Mouse (Mus musculus) intestine, postnatal 0 days (tissue): Measurements from ENCODE around the gene Tekt5. TPM values are rescaled to one million over a fixed set of nuclear protein-coding genes. Genes with fewer than 3 reads are reported as not detected.
A peak's percentile ranks its signal among the peaks of the same experiment; 100 is the strongest.

ENCODE experiments used
- ATAC-seq: fragments of 200-750 bp; cut with Nextera tagmentation; 2 replicates; pipeline ENCODE4 v1.8.0; 2017; ENCODE audit warnings: mild to moderate bottlenecking, moderate TSS enrichment, moderate library complexity
- H3K27ac ChIP-seq: fragments of 300-500 bp; sonication (generic); 2 replicates; pipeline ENCODE4 v1.5.1; 2014; ENCODE audit warnings: mild to moderate bottlenecking, low read depth, low read length, moderate library complexity
- H3K27me3 ChIP-seq: fragments of 300-500 bp; sonication (generic); replicated peaks from 2 replicates; pipeline ENCODE4 v1.6.1; 2014; ENCODE audit warnings: low read length, mixed read lengths; ENCODE audit not compliant: control insufficient read depth, insufficient read depth
- H3K36me3 ChIP-seq: fragments of 300-500 bp; sonication (generic); 2 replicates; pipeline ENCODE4 v1.6.1; 2014; ENCODE audit warnings: mild to moderate bottlenecking, moderate library complexity; ENCODE audit not compliant: control insufficient read depth, insufficient read depth
- H3K4me1 ChIP-seq: fragments of 300-500 bp; sonication (generic); replicated peaks from 2 replicates; pipeline ENCODE4 v1.6.1; 2014; ENCODE audit warnings: antibody characterized with exemption, low read length, mixed read lengths; ENCODE audit not compliant: control insufficient read depth, insufficient read depth
- H3K4me2 ChIP-seq: fragments of 300-500 bp; sonication (generic); replicated peaks from 2 replicates; pipeline ENCODE4 v1.6.1; 2014; ENCODE audit warnings: low read depth, mild to moderate bottlenecking, moderate library complexity
- H3K4me3 ChIP-seq: fragments of 300-500 bp; sonication (generic); 2 replicates; pipeline ENCODE4 v1.5.1; 2014; ENCODE audit warnings: low read depth, low read length
- H3K9ac ChIP-seq: fragments of 300-500 bp; sonication (generic); 2 replicates; pipeline ENCODE4 v1.6.1; 2014; ENCODE audit warnings: mild to moderate bottlenecking, low read depth, low read length
- H3K9me3 ChIP-seq: fragments of 300-500 bp; sonication (generic); 2 replicates; pipeline ENCODE4 v1.6.1; 2016; ENCODE audit warnings: mixed run types; ENCODE audit not compliant: control insufficient read depth
- CTCF ChIP-seq: sonication (generic); IDR thresholded peaks from 2 replicates; pipeline ENCODE4 v1.5.1; 2016; ENCODE audit warnings: low read depth, mild to moderate bottlenecking, control low read depth, antibody characterized with exemption, moderate library complexity
- WGBS: fragments of 180-500 bp; shearing (Covaris S2); extraction: QIAGEN DNeasy Blood & Tissue Kit; methylation state at CpG from one replicate; pipeline ENCODE4 v1.1.7; 2014; 5-methylcytosine and 5-hydroxymethylcytosine counted together
- polyA plus RNA-seq: library from polyadenylated mRNA; unstranded; fragments of >200 nt; fragmentation: Nextera tagmentation; extraction: Ambion mirVana; gene quantifications from 2 replicates; pipeline ENCODE4 v1.2.1, GENCODE M21; 2015

Tekt5 gene
- polyA plus RNA-seq, 1 experiment from 2014 or later: 0.26 TPM

- no peak overlapping the region for H3K4me3 ChIP-seq
- no peak overlapping the region for H3K4me2 ChIP-seq
- WGBS: 60% methylated on average over 10 of the region's 10 CpGs
- H3K4me1 ChIP-seq: peaks cover 4% of the 10 kb centered on the region
- H3K27ac ChIP-seq: no peak overlapping the region
- ATAC-seq: no peak
- no peaks in the 10 kb centered on the region for H3K9me3 ChIP-seq
- no peaks in the 10 kb centered on the region for H3K27me3 ChIP-seq
- H3K36me3 ChIP-seq: no peaks in the 10 kb centered on the region
- H3K9ac ChIP-seq: no peak overlapping the region
- no peak for TF ChIP-seq CTCF
Measured at GRCm38 (mm10) chr16:10316493-10317196, 78.6 kb downstream of the Tekt5 start.

- Histone ChIP-seq H3K4me1 (peaks cover 4% of the 10 kb centered on the region; the same call in 1 of the 2 replicates), H3K36me3 (no peaks in the 10 kb centered on the region), H3K9ac (peak within 1 kb of the TSS; percentile 42), H3K27me3 (no peaks in the 10 kb centered on the region), H3K9me3 (no peaks in the 10 kb centered on the region), H3K4me3 (peak within 1 kb of the TSS; percentile 50), H3K27ac (no peak within 1 kb of the TSS), H3K4me2 (peak within 1 kb of the TSS; percentile 90)
- ATAC-seq: peak; percentile 74
- no peak for TF ChIP-seq CTCF
- WGBS: under 1% methylated on average over 25 of the region's 40 CpGs
Measured at GRCm38 (mm10) chr16:10313646-10314088, 81.6 kb downstream of the Tekt5 start, which contains the start of gene Emp2. Gene Emp2, minus strand, starts transcription at chr16:10313968.

- H3K4me1 ChIP-seq: peaks cover 4% of the 10 kb centered on the region; the same call in 1 of the 2 replicates
- peak overlapping the region; percentile 90 for H3K4me2 ChIP-seq
- no peaks in the 10 kb centered on the region for H3K9me3 ChIP-seq
- no peaks in the 10 kb centered on the region for H3K36me3 ChIP-seq
- H3K27me3 ChIP-seq: no peaks in the 10 kb centered on the region
- peak; percentile 28; the same call in 1 of the 2 replicates for ATAC-seq
- peak; percentile 61 for TF ChIP-seq CTCF
- WGBS: 7% methylated on average over 15 of the region's 15 CpGs
- H3K4me3 ChIP-seq: peak overlapping the region; percentile 50
- no peak overlapping the region for H3K27ac ChIP-seq
- peak overlapping the region; percentile 42 for H3K9ac ChIP-seq
Measured at GRCm38 (mm10) chr16:10313226-10313625, 82.1 kb downstream of the Tekt5 start.

- no peak for TF ChIP-seq CTCF
- Histone ChIP-seq H3K27me3 (no peaks in the 10 kb centered on the region), H3K4me1 (peaks cover 4% of the 10 kb centered on the region; the same call in 1 of the 2 replicates), H3K27ac (no peak overlapping the region), H3K9ac (no peak overlapping the region), H3K9me3 (no peaks in the 10 kb centered on the region), H3K4me3 (no peak overlapping the region), H3K36me3 (no peaks in the 10 kb centered on the region), H3K4me2 (no peak overlapping the region)
- WGBS: 50% methylated on average over 4 of the region's 4 CpGs
- ATAC-seq: no peak
Measured at GRCm38 (mm10) chr16:10311989-10312388, 83.3 kb downstream of the Tekt5 start.

- Histone ChIP-seq H3K4me3 (no peak overlapping the region), H3K4me2 (no peak overlapping the region), H3K4me1 (peaks cover 4% of the 10 kb centered on the region; the same call in 1 of the 2 replicates), H3K27me3 (no peaks in the 10 kb centered on the region), H3K9ac (no peak overlapping the region), H3K36me3 (no peaks in the 10 kb centered on the region), H3K9me3 (no peaks in the 10 kb centered on the region), H3K27ac (no peak overlapping the region)
- WGBS: 61% methylated on average over 3 of the region's 3 CpGs
- ATAC-seq: no peak
- no peak for TF ChIP-seq CTCF
Measured at GRCm38 (mm10) chr16:10311086-10311485, 84.2 kb downstream of the Tekt5 start.

- Histone ChIP-seq H3K9ac (no peak overlapping the region), H3K27me3 (no peaks in the 10 kb centered on the region), H3K9me3 (no peaks in the 10 kb centered on the region), H3K4me3 (no peak overlapping the region), H3K36me3 (no peaks in the 10 kb centered on the region), H3K4me1 (peaks cover 4% of the 10 kb centered on the region; the same call in 1 of the 2 replicates), H3K27ac (no peak overlapping the region), H3K4me2 (no peak overlapping the region)
- WGBS: 82% methylated on average over 5 of the region's 5 CpGs
- no peak for ATAC-seq
- no peak for TF ChIP-seq CTCF
Measured at GRCm38 (mm10) chr16:10310507-10310906, 84.8 kb downstream of the Tekt5 start.

Other genes with a start within 250 kb of the Tekt5 start
- not detected in 2 replicates for gene Rpl39l, start 225.3 kb downstream of the Tekt5 start, polyA plus RNA-seq
- 0.18 and 0.25 TPM in 2 replicates for gene Atf7ip2, start 202.8 kb downstream of the Tekt5 start, polyA plus RNA-seq
- gene Emp2, start 81.5 kb downstream of the Tekt5 start, polyA plus RNA-seq: 8.7 and 9.5 TPM in 2 replicates
- 29.6 and 32.4 TPM in 2 replicates for gene Nubp1, start 16.5 kb upstream of the Tekt5 start, polyA plus RNA-seq
- 1.7 and 1.9 TPM in 2 replicates for gene Tvp23a, start 51.9 kb upstream of the Tekt5 start, polyA plus RNA-seq
- 0.42 and 0.64 TPM in 2 replicates for gene Ciita, start 84.6 kb upstream of the Tekt5 start, polyA plus RNA-seq
- 8.9 and 9.3 TPM in 2 replicates for gene Dexi, start 147.6 kb upstream of the Tekt5 start, polyA plus RNA-seq
- 30.4 and 31.0 TPM in 2 replicates for gene Clec16a, start 149.8 kb upstream of the Tekt5 start, polyA plus RNA-seq